Mouse (Mus musculus): ENCODE data around the gene Bok. TPM values are rescaled to one million over a fixed set of nuclear protein-coding genes. Genes with fewer than 3 reads are reported as not detected.

Bok gene
- polyA plus RNA-seq, 1 experiment = 37.8 TPM

DNA sequence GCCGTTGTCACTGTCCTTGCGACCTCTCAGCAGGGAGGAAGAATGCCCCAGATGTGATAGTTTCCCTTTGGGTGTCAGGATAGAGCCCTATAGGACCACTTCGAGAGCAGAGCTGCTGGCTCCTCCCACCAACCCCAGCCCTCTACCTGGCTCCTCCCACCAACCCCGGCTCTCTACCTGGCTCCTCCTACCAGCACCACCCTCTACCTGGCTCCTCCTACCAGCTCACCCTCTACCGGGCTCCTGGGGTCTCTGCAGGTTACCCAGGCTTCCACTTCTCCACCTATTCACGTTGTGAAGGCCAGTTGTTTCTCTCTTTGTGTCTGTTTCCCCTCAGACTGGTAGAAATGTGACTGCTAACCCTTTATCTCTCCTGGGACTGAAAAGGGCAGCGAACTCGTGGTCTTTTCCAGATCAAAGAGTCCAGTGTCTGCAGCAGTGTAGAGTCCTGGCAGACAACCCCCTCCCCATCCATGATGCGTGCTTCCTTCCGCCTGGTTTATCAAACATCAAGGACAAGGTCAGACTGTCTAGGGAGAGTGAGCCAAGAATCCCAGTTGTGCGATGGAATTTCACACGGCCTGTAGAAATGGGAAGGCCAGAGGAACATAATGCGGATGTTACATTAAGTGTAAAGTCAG lies 17.6 kb upstream of the Bok start:
- H3K79me2 ChIP-seq (ENCODE audit: control insufficient read depth, insufficient read depth) = no peaks in the 10 kb centered on the region
- H3K4me3 ChIP-seq = no peak overlapping the region
- no peaks in the 10 kb centered on the region for H3K36me3 ChIP-seq (ENCODE audit: control insufficient read depth, insufficient read depth)
- no peak overlapping the region for H3ac ChIP-seq (ENCODE audit: control insufficient read depth, insufficient read length)
- no peak overlapping the region for H3K4me2 ChIP-seq (ENCODE audit: low read depth)
- TF ChIP-seq MYOD1 (IDR thresholded peaks at IDR 0.05; ENCODE audit: control insufficient read depth in 1 of 3, insufficient read length in 2 of 3, low read depth in 2 of 3) (no peak), USF1 (IDR thresholded peaks at IDR 0.05; ENCODE audit: low read depth) (no peak), SRF (IDR thresholded peaks at IDR 0.05; ENCODE audit: control insufficient read depth, insufficient read length, low read depth) (no peak), TCF3 (IDR thresholded peaks at IDR 0.05; ENCODE audit: insufficient read length, low read depth) (no peak)
- no peaks in the 10 kb centered on the region for H3K27me3 ChIP-seq (ENCODE audit: control insufficient read depth, insufficient read depth, insufficient read length)

DNA sequence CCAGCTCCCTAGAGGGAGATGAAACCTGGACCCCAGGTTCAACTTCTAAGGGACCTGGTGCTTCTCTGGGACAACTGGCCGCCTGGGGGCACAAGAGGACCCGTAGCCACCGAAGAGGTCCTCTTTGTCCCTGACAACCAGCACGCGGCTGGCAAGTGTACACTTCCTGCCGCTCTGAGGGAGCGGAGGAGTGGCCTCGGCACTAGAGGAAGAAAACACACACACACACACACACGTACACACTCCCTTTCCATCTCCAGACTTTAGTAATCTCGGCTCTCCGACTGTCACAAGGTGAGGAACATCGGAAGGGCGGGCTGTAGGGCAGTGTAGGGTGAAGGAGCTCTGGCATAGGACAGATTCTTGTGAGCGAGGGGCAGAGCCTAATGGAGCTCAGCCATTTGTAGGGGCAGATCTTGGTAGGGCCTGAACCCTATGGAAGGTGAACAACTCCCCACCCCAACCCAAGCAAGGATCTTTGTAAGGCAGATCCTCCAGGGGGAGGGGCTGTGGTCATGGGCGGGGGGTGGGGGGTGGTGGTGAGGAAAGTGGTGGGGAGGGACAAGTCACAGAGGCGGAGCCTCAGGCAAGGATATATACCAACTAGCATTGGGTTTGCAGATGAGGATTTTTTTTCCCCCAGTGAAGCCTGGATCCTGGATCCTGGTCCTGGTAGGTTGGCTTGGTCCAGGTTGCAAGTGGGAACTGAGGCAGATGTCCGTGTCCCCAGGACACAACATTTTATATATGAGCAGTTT lies 16.5 kb upstream of the Bok start:
- no peak for TF ChIP-seq SRF (IDR thresholded peaks at IDR 0.05; ENCODE audit: control insufficient read depth, insufficient read length, low read depth)
- TF ChIP-seq MYOD1 (IDR thresholded peaks at IDR 0.05; ENCODE audit: control insufficient read depth in 1 of 3, insufficient read length in 2 of 3, low read depth in 2 of 3) = peak in 1 of 3 experiments; percentile 9
- no peak for TF ChIP-seq POLR2AphosphoS2 (IDR thresholded peaks at IDR 0.05; ENCODE audit: insufficient read length, low read depth)
- no peak for TF ChIP-seq TCF12 (IDR thresholded peaks at IDR 0.05; ENCODE audit: insufficient read depth, poor library complexity, severe bottlenecking)
- no peak for TF ChIP-seq REST (IDR thresholded peaks at IDR 0.05; ENCODE audit: insufficient read depth, insufficient read length)
- TF ChIP-seq USF1 (IDR thresholded peaks at IDR 0.05; ENCODE audit: low read depth) = no peak
- peak; percentile 73 for TF ChIP-seq MAX (IDR thresholded peaks at IDR 0.05; ENCODE audit: low read depth)
- no peak for TF ChIP-seq MYOG (IDR thresholded peaks at IDR 0.05; ENCODE audit: control insufficient read depth in 1 of 3, insufficient read depth in 1 of 3, insufficient read length in 2 of 3, low read depth in 2 of 3)
- no peak for TF ChIP-seq CEBPB (IDR thresholded peaks at IDR 0.05; ENCODE audit: insufficient read depth, poor library complexity, severe bottlenecking)
- no peak for TF ChIP-seq TCF3 (IDR thresholded peaks at IDR 0.05; ENCODE audit: insufficient read length, low read depth)
- no peak for TF ChIP-seq E2F4 (IDR thresholded peaks at IDR 0.05; ENCODE audit: insufficient read depth)
- peak; percentile 42 for TF ChIP-seq POLR2A (IDR thresholded peaks at IDR 0.05; ENCODE audit: insufficient read length, low read depth)
- no peak overlapping the region for H3ac ChIP-seq (ENCODE audit: control insufficient read depth, insufficient read length)
- H3K79me2 ChIP-seq (ENCODE audit: control insufficient read depth, insufficient read depth) = no peaks in the 10 kb centered on the region
- peak overlapping the region; percentile 19 for H3K4me3 ChIP-seq
- H3K4me2 ChIP-seq (ENCODE audit: low read depth) = peak overlapping the region; percentile 87
- no peaks in the 10 kb centered on the region for H3K27me3 ChIP-seq (ENCODE audit: control insufficient read depth, insufficient read depth, insufficient read length)
- no peaks in the 10 kb centered on the region for H3K36me3 ChIP-seq (ENCODE audit: control insufficient read depth, insufficient read depth)

DNA sequence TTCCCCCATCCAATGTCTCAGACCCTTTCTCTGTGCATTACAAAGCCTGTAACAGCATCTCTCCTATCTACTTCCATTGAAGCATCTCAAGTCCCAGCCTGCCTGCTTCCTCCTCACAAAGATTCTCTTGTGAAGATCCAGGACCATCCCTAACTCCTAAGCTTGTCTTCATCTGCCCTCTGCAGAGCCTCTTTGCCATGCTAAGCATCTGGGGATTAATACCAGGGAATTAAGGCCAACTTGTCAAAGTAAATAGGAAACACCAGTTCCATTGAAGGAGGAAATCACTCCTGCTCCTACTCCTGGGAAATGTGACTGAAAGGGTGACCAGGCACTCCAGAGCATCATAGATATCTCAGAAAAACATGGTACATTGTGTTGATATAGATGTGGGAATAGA lies 15.5 kb upstream of the Bok start:
- Histone ChIP-seq H3K36me3 (ENCODE audit: control insufficient read depth, insufficient read depth) (no peaks in the 10 kb centered on the region), H3K4me3 (no peak overlapping the region), H3ac (ENCODE audit: control insufficient read depth, insufficient read length) (no peak overlapping the region), H3K27me3 (ENCODE audit: control insufficient read depth, insufficient read depth, insufficient read length) (no peaks in the 10 kb centered on the region), H3K79me2 (ENCODE audit: control insufficient read depth, insufficient read depth) (no peaks in the 10 kb centered on the region), H3K4me2 (ENCODE audit: low read depth) (no peak overlapping the region)
- no peak for TF ChIP-seq E2F4 (IDR thresholded peaks at IDR 0.05; ENCODE audit: insufficient read depth)
- no peak for TF ChIP-seq MYOG (IDR thresholded peaks at IDR 0.05; ENCODE audit: control insufficient read depth in 1 of 3, insufficient read depth in 1 of 3, insufficient read length in 2 of 3, low read depth in 2 of 3)
- TF ChIP-seq USF1 (IDR thresholded peaks at IDR 0.05; ENCODE audit: low read depth) = no peak
- TF ChIP-seq CEBPB (IDR thresholded peaks at IDR 0.05; ENCODE audit: insufficient read depth, poor library complexity, severe bottlenecking) = no peak
- TF ChIP-seq TCF12 (IDR thresholded peaks at IDR 0.05; ENCODE audit: insufficient read depth, poor library complexity, severe bottlenecking) = no peak
- TF ChIP-seq TCF3 (IDR thresholded peaks at IDR 0.05; ENCODE audit: insufficient read length, low read depth) = no peak
- no peak for TF ChIP-seq POLR2A (IDR thresholded peaks at IDR 0.05; ENCODE audit: insufficient read length, low read depth)
- TF ChIP-seq SRF (IDR thresholded peaks at IDR 0.05; ENCODE audit: control insufficient read depth, insufficient read length, low read depth) = no peak
- no peak for TF ChIP-seq MYOD1 (IDR thresholded peaks at IDR 0.05; ENCODE audit: control insufficient read depth in 1 of 3, insufficient read length in 2 of 3, low read depth in 2 of 3)
- no peak for TF ChIP-seq MAX (IDR thresholded peaks at IDR 0.05; ENCODE audit: low read depth)
- no peak for TF ChIP-seq REST (IDR thresholded peaks at IDR 0.05; ENCODE audit: insufficient read depth, insufficient read length)
- no peak for TF ChIP-seq POLR2AphosphoS2 (IDR thresholded peaks at IDR 0.05; ENCODE audit: insufficient read length, low read depth)

DNA sequence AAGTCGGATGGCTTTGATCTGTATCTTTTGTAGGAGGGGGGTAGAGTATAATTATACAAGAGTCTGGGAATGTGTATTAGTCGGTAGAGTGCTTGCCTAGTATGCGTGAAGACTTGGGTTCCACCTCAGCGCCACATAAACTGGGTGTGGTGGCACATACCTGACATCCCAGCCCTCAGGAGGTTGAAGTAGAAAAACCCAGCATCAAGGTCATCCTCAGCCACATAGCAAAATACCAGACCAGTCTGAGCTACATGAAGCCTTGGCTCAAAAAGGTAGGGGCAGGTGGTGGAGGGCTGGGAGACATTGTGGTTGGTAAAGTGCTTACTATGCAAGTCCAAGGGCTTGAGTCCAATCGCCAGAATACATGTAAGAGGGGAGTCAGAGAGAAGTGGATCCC lies 12.8 kb upstream of the Bok start:
- Histone ChIP-seq H3ac (ENCODE audit: control insufficient read depth, insufficient read length) (no peak overlapping the region), H3K36me3 (ENCODE audit: control insufficient read depth, insufficient read depth) (no peaks in the 10 kb centered on the region), H3K4me2 (ENCODE audit: low read depth) (no peak overlapping the region), H3K4me3 (no peak overlapping the region), H3K79me2 (ENCODE audit: control insufficient read depth, insufficient read depth) (no peaks in the 10 kb centered on the region), H3K27me3 (ENCODE audit: control insufficient read depth, insufficient read depth, insufficient read length) (no peaks in the 10 kb centered on the region)
- TF ChIP-seq USF1 (IDR thresholded peaks at IDR 0.05; ENCODE audit: low read depth) (no peak), REST (IDR thresholded peaks at IDR 0.05; ENCODE audit: insufficient read depth, insufficient read length) (no peak), MAX (IDR thresholded peaks at IDR 0.05; ENCODE audit: low read depth) (no peak), E2F4 (IDR thresholded peaks at IDR 0.05; ENCODE audit: insufficient read depth) (no peak), TCF3 (IDR thresholded peaks at IDR 0.05; ENCODE audit: insufficient read length, low read depth) (no peak), POLR2AphosphoS2 (IDR thresholded peaks at IDR 0.05; ENCODE audit: insufficient read length, low read depth) (no peak), TCF12 (IDR thresholded peaks at IDR 0.05; ENCODE audit: insufficient read depth, poor library complexity, severe bottlenecking) (no peak), MYOG (IDR thresholded peaks at IDR 0.05; ENCODE audit: control insufficient read depth in 1 of 3, insufficient read depth in 1 of 3, insufficient read length in 2 of 3, low read depth in 2 of 3) (no peak), SRF (IDR thresholded peaks at IDR 0.05; ENCODE audit: control insufficient read depth, insufficient read length, low read depth) (no peak), POLR2A (IDR thresholded peaks at IDR 0.05; ENCODE audit: insufficient read length, low read depth) (no peak), MYOD1 (IDR thresholded peaks at IDR 0.05; ENCODE audit: control insufficient read depth in 1 of 3, insufficient read length in 2 of 3, low read depth in 2 of 3) (no peak)
